Mouse (Mus musculus) forebrain, postnatal 0 days (tissue): ENCODE measurements around the gene Ak8. TPM values are rescaled to one million over a fixed set of nuclear protein-coding genes. Genes with fewer than 3 reads are reported as not detected.

Experiments used
- ATAC-seq: fragments of 200-750 bp; cut with Nextera tagmentation; 2 replicates; pipeline ENCODE4 v1.8.0; 2017; ENCODE audit warnings: mild to moderate bottlenecking, moderate library complexity
- DNase-seq: peaks from one replicate; pipeline ENCODE4 v3.0.0-alpha.2; 2015
- H3K27ac ChIP-seq: fragments of 300-500 bp; sonication (generic); 2 replicates; pipeline ENCODE4 v1.5.1; 2014; ENCODE audit warnings: low read depth, mild to moderate bottlenecking, antibody characterized with exemption, low read length, moderate library complexity, mixed read lengths
- H3K27me3 ChIP-seq: fragments of 300-500 bp; sonication (generic); 2 replicates; pipeline ENCODE4 v1.6.1; 2014; ENCODE audit warnings: mild to moderate bottlenecking, low read length, mixed read lengths; ENCODE audit not compliant: insufficient read depth
- H3K36me3 ChIP-seq: fragments of 300-500 bp; sonication (generic); 2 replicates; pipeline ENCODE4 v1.6.1; 2014; ENCODE audit warnings: mild to moderate bottlenecking, moderate library complexity; ENCODE audit not compliant: insufficient read depth
- H3K4me1 ChIP-seq: fragments of 300-500 bp; sonication (generic); 2 replicates; pipeline ENCODE4 v1.6.1; 2014; ENCODE audit warnings: antibody characterized with exemption; ENCODE audit not compliant: insufficient read depth
- H3K4me2 ChIP-seq: fragments of 300-500 bp; sonication (generic); 2 replicates; pipeline ENCODE4 v1.6.1; 2014; ENCODE audit warnings: low read depth, mild to moderate bottlenecking, moderate library complexity
- H3K4me3 ChIP-seq: fragments of 300-500 bp; sonication (generic); 2 replicates; pipeline ENCODE4 v1.5.1; 2014; ENCODE audit warnings: low read depth, low read length, mixed read lengths
- H3K9ac ChIP-seq: fragments of 300-500 bp; sonication (generic); 2 replicates; pipeline ENCODE4 v1.6.1; 2014; ENCODE audit warnings: mild to moderate bottlenecking
- H3K9me3 ChIP-seq: fragments of 300-500 bp; sonication (generic); 2 replicates; pipeline ENCODE4 v1.6.1; 2016; ENCODE audit warnings: low read length
- CTCF ChIP-seq: sonication (generic); IDR thresholded peaks from 2 replicates; pipeline ENCODE4 v1.5.1; 2016; ENCODE audit warnings: antibody characterized with exemption, control low read depth, low read depth
- WGBS: fragments of 180-500 bp; shearing (Covaris S2); extraction: QIAGEN DNeasy Blood & Tissue Kit; methylation state at CpG from one replicate; pipeline ENCODE4 v1.1.7; 2014; 5-methylcytosine and 5-hydroxymethylcytosine counted together
- polyA plus RNA-seq: library from polyadenylated mRNA; unstranded; fragments of >200 nt; fragmentation: Nextera tagmentation; extraction: Ambion mirVana; gene quantifications from 2 replicates; pipeline ENCODE4 v1.2.1, GENCODE M21; 2015
- total RNA-seq: library from RNA; depleted of rRNA; stranded (reverse); fragments of >200 nt; gene quantifications from 2 replicates; pipeline ENCODE4 v1.2.3, GENCODE M21; 2014; rRNA removed

Gene Ak8
- total RNA-seq (1.1 and 1.7 TPM in 2 replicates), polyA plus RNA-seq (3.4 and 5.2 TPM in 2 replicates)

DNA sequence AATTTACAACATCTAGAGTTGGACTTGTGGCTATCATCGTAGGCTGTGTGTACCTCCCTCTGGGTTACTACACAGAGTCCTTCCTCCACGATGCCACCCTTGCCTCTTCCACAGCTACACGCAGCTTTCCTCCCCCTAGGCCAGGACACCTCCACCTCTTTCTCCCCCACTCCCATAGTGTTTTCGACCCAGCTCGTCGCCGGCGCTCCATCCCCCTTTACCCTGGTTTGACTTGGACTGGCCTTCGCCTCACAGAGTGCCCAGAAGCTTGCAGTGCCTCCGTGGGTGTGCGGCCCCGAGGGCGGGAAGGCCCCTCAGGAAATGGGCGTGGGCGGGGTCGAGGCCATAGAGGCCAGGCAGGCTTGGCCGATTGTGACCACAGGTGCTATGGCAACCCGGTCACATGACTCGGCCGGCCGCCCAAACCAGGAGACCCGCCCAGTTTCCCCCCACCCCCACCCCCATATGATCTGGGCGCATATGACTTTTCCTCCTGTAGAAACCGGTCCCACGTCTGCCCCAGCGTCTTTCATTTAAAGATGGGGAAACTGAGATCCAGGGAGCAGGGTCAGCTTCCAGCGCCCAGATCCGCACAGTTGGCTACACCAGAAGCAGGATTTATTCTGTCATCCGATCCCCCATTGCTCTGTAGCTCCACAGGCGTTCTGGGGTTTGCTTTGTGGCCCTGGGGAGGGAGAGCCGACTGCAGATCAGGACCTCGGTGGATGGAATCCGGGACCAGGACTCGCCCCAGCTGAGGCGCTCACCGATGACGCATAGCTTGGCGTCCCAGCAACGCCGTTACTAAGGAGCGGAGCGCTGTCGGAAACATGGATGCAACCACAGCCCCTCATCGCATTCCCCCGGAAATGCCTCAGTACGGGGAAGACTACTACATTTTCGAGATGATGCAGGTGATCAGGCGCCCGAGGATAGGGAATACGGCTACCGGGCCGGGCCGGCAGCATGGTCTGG is at the start of gene Ak8, which contains the start of gene Spaca9:
Gene Ak8 (plus strand): TSS at position 804 of the 975 bp plus-strand sequence.
Gene Spaca9 (minus strand): TSS at position 367 of the 975 bp plus-strand sequence.
- Histone ChIP-seq H3K9ac (peak within 1 kb of the TSS; percentile 45), H3K36me3 (no peaks in the 10 kb centered on the region), H3K4me1 (no peaks in the 10 kb centered on the region), H3K4me3 (peak within 1 kb of the TSS; percentile 45), H3K4me2 (peak within 1 kb of the TSS; percentile 99), H3K27me3 (no peaks in the 10 kb centered on the region), H3K27ac (no peak within 1 kb of the TSS), H3K9me3 (no peaks in the 10 kb centered on the region)
- DNase-seq, result peak; percentile 92
- under 1% methylated on average over 53 of the region's 53 CpGs for WGBS
- no peak for TF ChIP-seq CTCF
- peak; percentile 98 for ATAC-seq

DNA sequence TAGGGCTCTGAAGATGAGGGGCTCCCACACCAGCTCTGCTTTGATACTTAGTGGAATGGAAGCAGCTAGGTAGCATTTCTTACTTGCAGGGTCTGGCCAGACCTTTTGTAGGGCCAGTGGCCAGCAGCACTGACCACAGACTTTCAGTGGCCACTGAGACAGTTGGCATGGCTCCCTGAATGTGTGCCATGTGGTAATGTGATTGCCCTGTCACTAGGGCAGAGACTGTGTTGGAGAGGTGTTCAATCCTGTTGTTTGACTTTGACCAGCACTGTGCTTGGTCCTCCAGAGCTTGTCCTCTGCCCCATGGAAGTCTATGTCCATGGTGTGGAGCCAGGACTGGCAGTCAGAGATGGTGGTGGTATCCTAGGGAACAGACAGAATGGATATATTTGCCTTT is 49.4 kb upstream of the Ak8 start:
- no peak for ATAC-seq
- TF ChIP-seq CTCF, result no peak

DNA sequence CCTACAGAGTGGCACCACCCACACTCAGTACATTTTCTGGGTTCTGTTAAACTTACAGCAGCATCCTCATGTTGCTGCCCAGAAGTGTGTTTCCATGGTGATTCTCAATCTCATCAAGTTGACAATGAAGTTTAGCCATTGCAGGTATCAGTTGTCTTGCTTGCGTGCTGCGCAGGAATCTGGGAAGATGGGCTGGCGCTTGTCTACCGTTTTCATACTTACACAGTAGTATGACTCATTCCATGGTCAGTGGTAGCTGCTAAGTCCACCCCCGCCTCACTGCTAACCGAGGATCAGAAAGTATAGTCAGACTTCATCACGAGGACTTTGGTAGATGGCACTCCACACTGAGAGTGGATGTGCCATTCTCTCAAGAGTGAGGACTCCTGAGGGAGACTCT is 46.6 kb upstream of the Ak8 start:
- H3K4me3 ChIP-seq, result no peak overlapping the region
- H3K27ac ChIP-seq, result no peak overlapping the region
- ATAC-seq (no peak), DNase-seq (no peak)
- H3K4me2 ChIP-seq, result no peak overlapping the region
- no peaks in the 10 kb centered on the region for H3K9me3 ChIP-seq
- no peaks in the 10 kb centered on the region for H3K27me3 ChIP-seq
- H3K36me3 ChIP-seq, result peaks cover 26% of the 10 kb centered on the region
- no peak overlapping the region for H3K9ac ChIP-seq
- H3K4me1 ChIP-seq, result no peaks in the 10 kb centered on the region
- TF ChIP-seq CTCF, result no peak
- 94% methylated on average over 7 of the region's 7 CpGs for WGBS

More for the DNA sequence above, 49.4 kb upstream of the Ak8 start:
- Histone ChIP-seq H3K4me1 (no peaks in the 10 kb centered on the region), H3K27ac (no peak overlapping the region), H3K9me3 (no peaks in the 10 kb centered on the region), H3K4me2 (no peak overlapping the region), H3K4me3 (no peak overlapping the region), H3K36me3 (peaks cover 7% of the 10 kb centered on the region; the same call in 1 of the 2 replicates), H3K27me3 (no peaks in the 10 kb centered on the region), H3K9ac (no peak overlapping the region)
- no peak for DNase-seq

GRCm38 (mm10) chr2:28654295-28654694 is 45.7 kb upstream of the Ak8 start:
- peak; percentile 45 for TF ChIP-seq CTCF
- Histone ChIP-seq H3K9ac (no peak overlapping the region), H3K4me1 (no peaks in the 10 kb centered on the region), H3K4me2 (no peak overlapping the region), H3K27ac (no peak overlapping the region), H3K27me3 (no peaks in the 10 kb centered on the region), H3K36me3 (peaks cover 34% of the 10 kb centered on the region), H3K4me3 (no peak overlapping the region), H3K9me3 (no peaks in the 10 kb centered on the region)
- DNase-seq (no peak), ATAC-seq (no peak)
- WGBS, result 62% methylated on average over 2 of the region's 2 CpGs

GRCm38 (mm10) chr2:28656216-28656615 is 43.7 kb upstream of the Ak8 start:
- WGBS, result 76% methylated on average over 8 of the region's 8 CpGs
- ATAC-seq (no peak), DNase-seq (no peak)
- H3K4me1 ChIP-seq, result no peaks in the 10 kb centered on the region
- peaks cover 52% of the 10 kb centered on the region for H3K36me3 ChIP-seq
- no peaks in the 10 kb centered on the region for H3K27me3 ChIP-seq
- no peak overlapping the region for H3K4me3 ChIP-seq
- no peak for TF ChIP-seq CTCF
- no peak overlapping the region for H3K4me2 ChIP-seq
- no peaks in the 10 kb centered on the region for H3K9me3 ChIP-seq
- H3K27ac ChIP-seq, result no peak overlapping the region
- no peak overlapping the region for H3K9ac ChIP-seq

DNA sequence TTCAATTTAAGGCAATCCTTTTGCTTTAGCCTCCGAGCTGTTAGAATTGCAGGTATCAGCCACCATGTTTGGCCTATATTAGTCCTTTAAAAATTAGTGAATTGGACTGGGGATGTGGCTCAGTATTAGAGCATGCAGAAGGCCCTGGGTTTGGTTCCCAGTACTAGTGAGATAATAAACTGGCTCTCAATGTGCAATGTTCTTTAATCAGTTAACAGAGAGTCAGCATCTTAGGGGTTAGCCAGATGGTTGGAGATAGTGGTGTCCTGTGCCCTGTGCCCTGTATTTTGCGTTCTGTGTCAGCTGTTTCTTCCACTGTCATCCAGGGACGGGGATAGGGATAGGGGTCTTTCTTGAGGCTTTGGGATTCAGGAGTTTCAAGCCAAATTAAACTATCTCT is 37.1 kb upstream of the Ak8 start:
- Histone ChIP-seq H3K4me2 (no peak overlapping the region), H3K9ac (no peak overlapping the region), H3K27me3 (no peaks in the 10 kb centered on the region), H3K4me1 (no peaks in the 10 kb centered on the region), H3K4me3 (no peak overlapping the region), H3K36me3 (peaks cover 86% of the 10 kb centered on the region), H3K27ac (no peak overlapping the region), H3K9me3 (no peaks in the 10 kb centered on the region)
- ATAC-seq (no peak), DNase-seq (no peak)
- no peak for TF ChIP-seq CTCF
- 96% methylated on average over 3 of the region's 3 CpGs for WGBS

DNA sequence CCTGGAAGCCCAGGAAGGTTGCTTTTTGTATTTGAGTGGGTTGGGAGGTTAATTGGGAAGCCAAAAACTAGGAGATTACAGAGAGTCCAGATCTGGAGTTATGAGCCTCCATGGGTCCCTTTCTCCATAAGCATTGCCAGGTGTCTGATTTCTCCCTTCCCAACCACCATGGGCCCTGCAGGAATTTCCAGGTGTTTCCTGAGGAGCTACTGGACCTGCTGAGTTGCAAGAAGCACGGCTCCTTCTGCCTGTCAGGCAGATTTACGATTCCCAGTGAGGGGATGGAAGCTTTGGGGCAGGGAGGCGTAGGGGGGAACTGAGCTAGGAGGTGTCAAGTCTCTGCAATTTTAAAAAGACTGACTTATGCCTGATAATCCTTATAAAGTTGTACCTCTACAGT is 34.1 kb upstream of the Ak8 start:
- TF ChIP-seq CTCF, result no peak
- Histone ChIP-seq H3K9ac (no peak overlapping the region), H3K4me2 (no peak overlapping the region), H3K27ac (no peak overlapping the region), H3K4me1 (no peaks in the 10 kb centered on the region), H3K4me3 (no peak overlapping the region), H3K27me3 (no peaks in the 10 kb centered on the region), H3K36me3 (peaks cover 87% of the 10 kb centered on the region), H3K9me3 (no peaks in the 10 kb centered on the region)
- DNase-seq (no peak), ATAC-seq (no peak)
- WGBS, result 96% methylated on average over 3 of the region's 3 CpGs
